Mouse (Mus musculus) neural tube, embryonic 11.5 days (tissue): Measurements from ENCODE around the gene Tmem213. TPM values are rescaled to one million over a fixed set of nuclear protein-coding genes. Genes with fewer than 3 reads are reported as not detected.

ENCODE experiments used
- ATAC-seq: fragments of 200-750 bp; cut with Nextera tagmentation; 2 replicates; pipeline ENCODE4 v1.8.0; 2017; ENCODE audit warnings: moderate number of reproducible peaks, mild to moderate bottlenecking, moderate TSS enrichment, moderate library complexity; ENCODE audit not compliant: insufficient read depth, low FRiP score, low TSS enrichment
- DNase-seq: peaks from one replicate; pipeline ENCODE4 v3.0.0-alpha.2; 2015; ENCODE audit warnings: low spot score
- H3K27ac ChIP-seq: fragments of 300-500 bp; sonication (generic); 2 replicates; pipeline ENCODE4 v1.5.1; 2014; ENCODE audit warnings: low read depth, mild to moderate bottlenecking, low read length
- H3K27me3 ChIP-seq: fragments of 300-500 bp; sonication (generic); 2 replicates; pipeline ENCODE4 v1.6.1; 2014; ENCODE audit warnings: mild to moderate bottlenecking, low read length, mixed read lengths; ENCODE audit not compliant: control insufficient read depth, insufficient read depth
- H3K36me3 ChIP-seq: fragments of 300-500 bp; sonication (generic); 2 replicates; pipeline ENCODE4 v1.6.1; 2014; ENCODE audit warnings: mild to moderate bottlenecking, low read length, moderate library complexity, mixed read lengths; ENCODE audit not compliant: control insufficient read depth, insufficient read depth
- H3K4me1 ChIP-seq: fragments of 300-500 bp; sonication (generic); 2 replicates; pipeline ENCODE4 v1.6.1; 2014; ENCODE audit warnings: low read length, mixed read lengths; ENCODE audit not compliant: control insufficient read depth, insufficient read depth
- H3K4me2 ChIP-seq: fragments of 300-500 bp; sonication (generic); 2 replicates; pipeline ENCODE4 v1.6.1; 2014; ENCODE audit warnings: low read depth, mild to moderate bottlenecking, moderate library complexity
- H3K4me3 ChIP-seq: fragments of 300-500 bp; sonication (generic); 2 replicates; pipeline ENCODE4 v1.5.1; 2014; ENCODE audit warnings: low read depth, low read length
- H3K9ac ChIP-seq: fragments of 300-500 bp; sonication (generic); 2 replicates; pipeline ENCODE4 v1.6.1; 2014; ENCODE audit warnings: mild to moderate bottlenecking, low read length
- H3K9me3 ChIP-seq: fragments of 300-500 bp; sonication (generic); 2 replicates; pipeline ENCODE4 v1.6.1; 2016; ENCODE audit warnings: low read length; ENCODE audit not compliant: control insufficient read depth
- WGBS: fragments of 180-500 bp; shearing (Covaris S2); extraction: QIAGEN DNeasy Blood & Tissue Kit; methylation state at CpG from one replicate; pipeline ENCODE4 v1.1.7; 2014; 5-methylcytosine and 5-hydroxymethylcytosine counted together
- polyA plus RNA-seq: library from polyadenylated mRNA; unstranded; fragments of >200 nt; fragmentation: Nextera tagmentation; extraction: Ambion mirVana; gene quantifications from 2 replicates; pipeline ENCODE4 v1.2.1, GENCODE M21; 2014

The Tmem213 gene
- polyA plus RNA-seq: not detected in 2 replicates

- DNase-seq: no peak
Observed at GRCm38 (mm10) chr6:38109160-38109795, at the start of gene Tmem213. Gene Tmem213 (plus strand): TSS chr6:38109255.

GRCm38 (mm10) chr6:38064621-38065020 is 44.4 kb upstream of the Tmem213 start:
- no peaks in the 10 kb centered on the region for H3K9me3 ChIP-seq
- ATAC-seq (no peak), DNase-seq (no peak)
- no peak overlapping the region for H3K27ac ChIP-seq
- H3K27me3 ChIP-seq: no peaks in the 10 kb centered on the region
- H3K4me3 ChIP-seq: no peak overlapping the region
- H3K4me2 ChIP-seq: no peak overlapping the region
- H3K9ac ChIP-seq: no peak overlapping the region
- no peaks in the 10 kb centered on the region for H3K36me3 ChIP-seq
- 77% methylated on average over 2 of the region's 2 CpGs for WGBS
- no peaks in the 10 kb centered on the region for H3K4me1 ChIP-seq

More at GRCm38 (mm10) chr6:38109160-38109795, at the start of gene Tmem213:
- no peak for ATAC-seq
- no peaks in the 10 kb centered on the region for H3K9me3 ChIP-seq
- H3K4me2 ChIP-seq: no peak within 1 kb of the TSS
- no peaks in the 10 kb centered on the region for H3K36me3 ChIP-seq
- H3K4me1 ChIP-seq: no peaks in the 10 kb centered on the region
- H3K27me3 ChIP-seq: no peaks in the 10 kb centered on the region
- H3K4me3 ChIP-seq: no peak within 1 kb of the TSS
- H3K9ac ChIP-seq: no peak within 1 kb of the TSS
- H3K27ac ChIP-seq: no peak within 1 kb of the TSS
- WGBS: 20% methylated on average over 9 of the region's 9 CpGs

- Histone ChIP-seq H3K36me3 (no peaks in the 10 kb centered on the region), H3K27me3 (no peaks in the 10 kb centered on the region), H3K27ac (no peak overlapping the region), H3K4me1 (no peaks in the 10 kb centered on the region), H3K4me3 (no peak overlapping the region), H3K9ac (no peak overlapping the region), H3K4me2 (no peak overlapping the region), H3K9me3 (no peaks in the 10 kb centered on the region)
- DNase-seq (no peak), ATAC-seq (no peak)
- WGBS: 79% methylated on average over 3 of the region's 3 CpGs
Observed at GRCm38 (mm10) chr6:38065122-38065500, 43.9 kb upstream of the Tmem213 start.

- Histone ChIP-seq H3K27me3 (no peaks in the 10 kb centered on the region), H3K9me3 (no peaks in the 10 kb centered on the region), H3K4me2 (no peak overlapping the region), H3K36me3 (no peaks in the 10 kb centered on the region), H3K9ac (no peak overlapping the region), H3K4me3 (no peak overlapping the region), H3K4me1 (no peaks in the 10 kb centered on the region), H3K27ac (no peak overlapping the region)
- DNase-seq (no peak), ATAC-seq (no peak)
- WGBS: 84% methylated on average over 11 of the region's 11 CpGs
Observed at GRCm38 (mm10) chr6:38065501-38066122, 43.4 kb upstream of the Tmem213 start.

GRCm38 (mm10) chr6:38066215-38066614 is 42.8 kb upstream of the Tmem213 start:
- DNase-seq: peak; percentile 73

GRCm38 (mm10) chr6:38071256-38071655 is 37.8 kb upstream of the Tmem213 start:
- WGBS: 94% methylated on average over 4 of the region's 4 CpGs
- DNase-seq: no peak
- no peak overlapping the region for H3K4me2 ChIP-seq
- no peaks in the 10 kb centered on the region for H3K4me1 ChIP-seq
- no peaks in the 10 kb centered on the region for H3K9me3 ChIP-seq
- H3K27me3 ChIP-seq: no peaks in the 10 kb centered on the region
- ATAC-seq: no peak
- H3K9ac ChIP-seq: no peak overlapping the region
- H3K36me3 ChIP-seq: no peaks in the 10 kb centered on the region
- no peak overlapping the region for H3K4me3 ChIP-seq
- H3K27ac ChIP-seq: no peak overlapping the region

More at GRCm38 (mm10) chr6:38066215-38066614, 42.8 kb upstream of the Tmem213 start:
- Histone ChIP-seq H3K9ac (no peak overlapping the region), H3K9me3 (no peaks in the 10 kb centered on the region), H3K4me1 (no peaks in the 10 kb centered on the region), H3K27ac (no peak overlapping the region), H3K36me3 (no peaks in the 10 kb centered on the region), H3K4me3 (no peak overlapping the region), H3K4me2 (no peak overlapping the region), H3K27me3 (no peaks in the 10 kb centered on the region)
- 5% methylated on average over 5 of the region's 5 CpGs for WGBS
- ATAC-seq: 0 out of 2 replicates have a peak, but pooled peaks have one; percentile 65

GRCm38 (mm10) chr6:38072137-38072796 is 36.8 kb upstream of the Tmem213 start:
- no peak overlapping the region for H3K4me3 ChIP-seq
- H3K9me3 ChIP-seq: no peaks in the 10 kb centered on the region
- H3K9ac ChIP-seq: no peak overlapping the region
- no peaks in the 10 kb centered on the region for H3K36me3 ChIP-seq
- no peak overlapping the region for H3K27ac ChIP-seq
- DNase-seq: no peak
- WGBS: 78% methylated on average over 5 of the region's 5 CpGs
- no peaks in the 10 kb centered on the region for H3K4me1 ChIP-seq
- H3K27me3 ChIP-seq: no peaks in the 10 kb centered on the region
- H3K4me2 ChIP-seq: no peak overlapping the region
- no peak for ATAC-seq

GRCm38 (mm10) chr6:38073592-38073991 is 35.5 kb upstream of the Tmem213 start:
- no peak overlapping the region for H3K4me2 ChIP-seq
- no peaks in the 10 kb centered on the region for H3K27me3 ChIP-seq
- no peaks in the 10 kb centered on the region for H3K9me3 ChIP-seq
- H3K9ac ChIP-seq: no peak overlapping the region
- no peak overlapping the region for H3K4me3 ChIP-seq
- H3K27ac ChIP-seq: no peak overlapping the region
- 87% methylated on average over 3 of the region's 3 CpGs for WGBS
- no peak for DNase-seq
- no peaks in the 10 kb centered on the region for H3K36me3 ChIP-seq
- ATAC-seq: no peak
- no peaks in the 10 kb centered on the region for H3K4me1 ChIP-seq
